Comparison of ENCODE assay signal across 9 mouse cellular contexts in genomic region chr10:67189057-67189456, GRCm38 (mm10).
A peak's percentile ranks its signal among the peaks of the same experiment; 100 is the strongest.
DNase-seq lines count a peak whose midpoint lies in the region; ATAC-seq and TF ChIP-seq lines count a peak whose summit lies in the region.
"Had no signal": no experiment of that assay in that cellular context is flagged by ENCODE, and none has a peak within 500 bp of the region (broad histone marks: within the 10 kb centered on the region; RNA-seq: fewer than 3 reads in every experiment).

No protein-coding gene starts in this region.

- H3K79me2 ChIP-seq in C2C12 (ENCODE audit: control insufficient read depth, insufficient read depth): peaks cover 96% of the 10 kb centered on the region

- H3K36me3 ChIP-seq in hindbrain, embryonic 10.5 days: peaks cover 35% of the 10 kb centered on the region
- no peaks in the 10 kb centered on the region for H3K36me3 ChIP-seq in hindbrain, embryonic 11.5 days (ENCODE audit: control insufficient read depth, insufficient read depth, low read length)
- H3K36me3 ChIP-seq in C2C12 (ENCODE audit: control insufficient read depth, insufficient read depth): peaks cover 39% of the 10 kb centered on the region
- peaks cover 11% of the 10 kb centered on the region for H3K36me3 ChIP-seq in liver, embryonic 13.5 days

- H3K4me3 ChIP-seq in hindbrain, embryonic 10.5 days: no peak overlapping the region
- H3K4me3 ChIP-seq in hindbrain, embryonic 11.5 days (ENCODE audit: low read depth, low read length): no peak overlapping the region
- H3K4me3 ChIP-seq in C2C12 (ENCODE audit: insufficient read depth, poor library complexity, severe bottlenecking): no peak overlapping the region
- peak overlapping the region; percentile 9; the same call in 1 of the 2 replicates for H3K4me3 ChIP-seq in liver, embryonic 13.5 days (replicated peaks)

- peaks cover 2% of the 10 kb centered on the region; the same call in 1 of the 2 replicates for H3K9me3 ChIP-seq in hindbrain, embryonic 10.5 days
- no peaks in the 10 kb centered on the region for H3K9me3 ChIP-seq in hindbrain, embryonic 11.5 days (ENCODE audit: control insufficient read depth, low read length)
- H3K9me3 ChIP-seq in liver, embryonic 13.5 days (replicated peaks): no peaks in the 10 kb centered on the region

- peaks cover 29% of the 10 kb centered on the region for H3K4me1 ChIP-seq in hindbrain, embryonic 10.5 days (replicated peaks)
- no peaks in the 10 kb centered on the region for H3K4me1 ChIP-seq in hindbrain, embryonic 11.5 days (replicated peaks; ENCODE audit: control insufficient read depth, insufficient read depth, low read length)
- peaks cover 32% of the 10 kb centered on the region for H3K4me1 ChIP-seq in liver, embryonic 13.5 days (replicated peaks)

- H3K27me3 ChIP-seq in hindbrain, embryonic 10.5 days (ENCODE audit: insufficient read depth, poor library complexity, severe bottlenecking): no peaks in the 10 kb centered on the region
- H3K27me3 ChIP-seq in hindbrain, embryonic 11.5 days (ENCODE audit: control insufficient read depth, insufficient read depth, low read length): no peaks in the 10 kb centered on the region
- H3K27me3 ChIP-seq in C2C12 (ENCODE audit: control insufficient read depth, insufficient read depth, insufficient read length): no peaks in the 10 kb centered on the region
- H3K27me3 ChIP-seq in liver, embryonic 13.5 days: no peaks in the 10 kb centered on the region

- H3ac ChIP-seq in C2C12 (ENCODE audit: control insufficient read depth, insufficient read length, low read depth): peak overlapping the region; percentile 63

- peak overlapping the region; percentile 50; the same call in 1 of the 2 replicates for H3K27ac ChIP-seq in hindbrain, embryonic 10.5 days
- no peak overlapping the region for H3K27ac ChIP-seq in hindbrain, embryonic 11.5 days (ENCODE audit: low read depth, low read length)
- H3K27ac ChIP-seq in liver, embryonic 13.5 days: peak overlapping the region; percentile 43; the same call in 1 of the 2 replicates

- peaks cover 84% of the 10 kb centered on the region for H3K79me3 ChIP-seq in C2C12 (ENCODE audit: low read depth)

- TF ChIP-seq CTCF in C2C12 (IDR thresholded peaks at IDR 0.05; ENCODE audit: control insufficient read depth, insufficient read depth, insufficient read length): no peak

- H3K9ac ChIP-seq in hindbrain, embryonic 11.5 days (ENCODE audit: low read depth, low read length): no peak overlapping the region
- H3K9ac ChIP-seq in liver, embryonic 13.5 days: peak overlapping the region; percentile 47
- H3K9ac ChIP-seq: lung, embryonic 14.5 days had no signal

- no peak for DNase-seq in hindbrain, embryonic 10.5 days (ENCODE audit: low spot score)
- no peak for DNase-seq in hindbrain, embryonic 11.5 days (ENCODE audit: low spot score)
- DNase-seq in liver, embryonic 13.5 days: no peak
- DNase-seq in cerebellum, postnatal 4 days (ENCODE audit: low spot score in 2 of 2): no peak
- DNase-seq in spleen, postnatal 14 days (ENCODE audit: low spot score in 2 of 2): no peak
- DNase-seq in right cerebral cortex, postnatal 25 days: no peak
- DNase-seq: lung, embryonic 14.5 days had no signal

- ATAC-seq in hindbrain, embryonic 11.5 days (ENCODE audit: low FRiP score): no peak
- ATAC-seq in activated CD4-positive, CD25-positive, alpha-beta regulatory T cell, adult 4 months: peak; percentile 20
- no peak for ATAC-seq in liver, embryonic 13.5 days (ENCODE audit: low read depth)

- no peak overlapping the region for H3K4me2 ChIP-seq in hindbrain, embryonic 11.5 days (replicated peaks; ENCODE audit: low read depth, low read length)
- H3K4me2 ChIP-seq in liver, embryonic 13.5 days: peak overlapping the region; percentile 35
- H3K4me2 ChIP-seq: lung, embryonic 14.5 days had no signal

TF ChIP-seq in C2C12, 6 proteins besides CTCF, POLR2A, EP300 and RAD21:
- TF ChIP-seq MYOG (IDR thresholded peaks at IDR 0.05; ENCODE audit: control insufficient read depth, extremely low read depth, insufficient read length) (no peak), MYOD1 (IDR thresholded peaks at IDR 0.05; ENCODE audit: control insufficient read depth, insufficient read length, low read depth) (no peak), MAX (IDR thresholded peaks at IDR 0.05) (no peak), USF1 (IDR thresholded peaks at IDR 0.05; ENCODE audit: low read depth) (no peak), FOSL1 (IDR thresholded peaks at IDR 0.05; ENCODE audit: insufficient read depth, low read length, poor library complexity, severe bottlenecking) (no peak), CEBPB (IDR thresholded peaks at IDR 0.05; ENCODE audit: low read depth) (no peak)
